Mouse (Mus musculus) C2C12 (cell line): Measurements from ENCODE around the gene Shisa5. TPM values are rescaled to one million over a fixed set of nuclear protein-coding genes. Genes with fewer than 3 reads are reported as not detected.

ENCODE experiments used
- H3K27me3 ChIP-seq: one replicate; pipeline ENCODE4 v1.6.1; 2011; ENCODE audit not compliant: control insufficient read depth, insufficient read depth, insufficient read length
- H3K36me3 ChIP-seq: one replicate; pipeline ENCODE4 v1.6.1; 2011; ENCODE audit not compliant: control insufficient read depth, insufficient read depth
- H3K4me3 ChIP-seq: one replicate; pipeline ENCODE4 v1.5.1; 2011; ENCODE audit warnings: mild to moderate bottlenecking, control low read depth; ENCODE audit not compliant: poor library complexity, insufficient read depth, severe bottlenecking
- H3K79me2 ChIP-seq: one replicate; pipeline ENCODE4 v1.6.1; 2011; ENCODE audit not compliant: control insufficient read depth, insufficient read depth
- H3K79me3 ChIP-seq: one replicate; pipeline ENCODE4 v1.6.1; 2011; ENCODE audit warnings: low read depth, control low read depth
- H3ac ChIP-seq: one replicate; pipeline ENCODE3; 2011; ENCODE audit warnings: low read depth; ENCODE audit not compliant: control insufficient read depth, insufficient read length
- CEBPB ChIP-seq: IDR thresholded peaks from one replicate; pipeline ENCODE4 v1.6.1; 2011; ENCODE audit warnings: low read depth, mild to moderate bottlenecking, control low read depth, moderate library complexity
- CTCF ChIP-seq: IDR thresholded peaks from one replicate; pipeline ENCODE4 v1.5.1; 2011; ENCODE audit not compliant: control insufficient read depth, insufficient read depth, insufficient read length
- FOSL1 ChIP-seq: IDR thresholded peaks from one replicate; pipeline ENCODE4 v1.8.0; 2011; ENCODE audit warnings: mild to moderate bottlenecking, low read length; ENCODE audit not compliant: poor library complexity, insufficient read depth, severe bottlenecking
- MAX ChIP-seq: IDR thresholded peaks from one replicate; pipeline ENCODE4 v1.6.1; 2011; ENCODE audit warnings: mild to moderate bottlenecking, control low read depth
- MYOD1 ChIP-seq: IDR thresholded peaks from one replicate; pipeline ENCODE4 v1.6.1; 2011; ENCODE audit warnings: low read depth; ENCODE audit not compliant: control insufficient read depth, insufficient read length
- MYOG ChIP-seq: IDR thresholded peaks from one replicate; pipeline ENCODE4 v1.6.1; 2011; ENCODE audit not compliant: control insufficient read depth, insufficient read length; ENCODE audit errors: extremely low read depth
- USF1 ChIP-seq: IDR thresholded peaks from one replicate; pipeline ENCODE4 v1.6.1; 2011; ENCODE audit warnings: low read depth, mild to moderate bottlenecking, control low read depth, moderate library complexity
- polyA plus RNA-seq: library from polyadenylated mRNA; unstranded; fragments of >200 nt; fragmentation: generic; extraction: Trizol; gene quantifications from one replicate; pipeline ENCODE4 v1.2.1, GENCODE M21; 2012; ENCODE audit warnings: missing spikeins

The Shisa5 gene
- polyA plus RNA-seq, 1 experiment, result 86.4 TPM

DNA sequence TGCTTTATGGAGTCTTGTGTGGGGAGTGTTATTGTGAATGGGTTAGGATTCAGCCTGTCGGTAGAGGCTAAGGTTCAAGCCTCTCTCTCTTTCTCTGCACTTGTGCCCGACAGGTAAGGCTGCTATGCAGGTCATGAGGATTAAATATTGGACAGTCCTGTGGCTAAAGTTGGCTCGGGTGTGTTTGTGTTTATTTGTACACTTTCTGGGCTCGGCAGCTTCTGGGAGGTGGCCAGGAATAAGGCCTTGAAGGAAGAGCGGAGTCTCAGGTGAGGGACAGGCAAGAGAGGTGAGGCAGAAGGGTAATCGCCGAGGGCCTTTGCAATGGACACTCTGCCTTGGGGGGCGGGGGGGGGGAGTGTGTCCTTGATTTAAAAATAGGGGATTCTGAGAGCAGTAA lies 1.9 kb downstream of the Shisa5 start:
- Histone ChIP-seq H3K79me3 (peaks cover 5% of the 10 kb centered on the region), H3K36me3 (no peaks in the 10 kb centered on the region), H3K79me2 (peaks cover 33% of the 10 kb centered on the region), H3K27me3 (no peaks in the 10 kb centered on the region), H3K4me3 (no peak overlapping the region), H3ac (no peak overlapping the region)
- TF ChIP-seq USF1, result no peak
- TF ChIP-seq CTCF, result no peak
- no peak for TF ChIP-seq FOSL1
- no peak for TF ChIP-seq MAX
- TF ChIP-seq CEBPB, result no peak
- TF ChIP-seq MYOD1, result no peak
- TF ChIP-seq MYOG, result no peak

DNA sequence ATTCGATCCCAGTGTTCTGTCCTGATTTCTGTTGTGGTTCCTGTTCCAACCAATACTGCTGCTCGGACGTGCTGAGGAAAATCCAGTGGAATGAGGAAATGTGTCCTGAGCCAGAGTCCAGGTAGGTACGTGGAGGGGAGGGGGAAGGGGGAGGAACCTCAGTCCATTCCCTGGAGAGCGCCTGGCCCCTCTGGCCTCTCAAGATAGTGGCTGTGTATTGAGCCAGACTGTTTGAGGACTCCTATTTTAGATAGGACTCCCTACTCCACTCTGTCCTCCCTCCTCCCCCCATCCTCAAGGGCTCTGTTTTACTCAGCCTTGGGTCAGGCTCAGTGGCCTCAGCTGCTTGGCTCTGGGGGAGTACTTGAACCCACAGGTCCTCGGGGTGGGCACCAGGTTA lies 2.5 kb downstream of the Shisa5 start:
- no peak overlapping the region for H3ac ChIP-seq
- TF ChIP-seq CEBPB (no peak), MAX (no peak), MYOG (no peak), MYOD1 (no peak), CTCF (no peak), USF1 (no peak), FOSL1 (no peak)
- H3K79me3 ChIP-seq, result peaks cover 5% of the 10 kb centered on the region
- peaks cover 33% of the 10 kb centered on the region for H3K79me2 ChIP-seq
- H3K4me3 ChIP-seq, result no peak overlapping the region
- no peaks in the 10 kb centered on the region for H3K36me3 ChIP-seq
- H3K27me3 ChIP-seq, result no peaks in the 10 kb centered on the region

DNA sequence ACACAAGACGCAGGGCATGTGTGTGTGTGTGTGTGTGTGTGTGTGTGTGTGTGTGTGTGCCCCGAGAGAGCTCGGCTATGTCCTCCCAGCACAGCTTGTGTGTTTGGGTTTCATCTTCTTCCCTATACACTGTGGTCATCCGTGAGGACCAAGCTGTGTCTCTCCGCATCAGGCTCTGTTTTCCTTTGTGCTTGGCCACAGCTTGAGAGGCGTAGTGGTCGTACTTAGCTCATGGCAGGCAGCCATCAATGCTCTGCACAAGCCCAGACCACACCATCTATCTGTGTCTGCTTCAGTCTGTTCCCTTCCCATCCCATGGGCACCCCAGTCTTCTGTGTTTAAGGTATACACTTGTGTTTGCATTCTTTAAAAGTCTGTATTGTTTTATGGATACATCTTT lies 3.0 kb downstream of the Shisa5 start:
- no peak overlapping the region for H3K4me3 ChIP-seq
- H3K79me3 ChIP-seq, result peaks cover 5% of the 10 kb centered on the region
- H3K36me3 ChIP-seq, result no peaks in the 10 kb centered on the region
- peaks cover 33% of the 10 kb centered on the region for H3K79me2 ChIP-seq
- TF ChIP-seq MYOG (no peak), USF1 (no peak), CTCF (no peak), MYOD1 (no peak), FOSL1 (no peak), MAX (no peak), CEBPB (no peak)
- H3ac ChIP-seq, result no peak overlapping the region
- no peaks in the 10 kb centered on the region for H3K27me3 ChIP-seq

DNA sequence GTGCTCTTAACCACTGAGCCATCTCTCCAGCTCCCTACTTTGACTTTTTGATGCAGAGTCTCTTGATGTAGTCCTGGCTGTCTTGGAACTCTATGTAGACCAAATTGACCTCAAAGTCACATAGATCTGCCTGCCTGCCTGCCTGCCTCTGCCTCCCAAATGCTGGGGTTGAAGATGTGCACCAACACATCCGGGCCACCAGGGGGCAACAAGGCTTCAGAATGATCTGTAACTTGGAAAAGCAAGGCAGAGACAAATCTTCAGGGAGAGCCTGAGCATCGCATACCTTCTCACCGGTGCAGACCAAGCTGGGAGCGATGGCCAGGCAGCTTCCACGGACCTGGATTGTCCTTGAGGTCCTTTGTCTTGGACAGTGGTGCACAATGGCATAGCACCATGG lies 7.9 kb downstream of the Shisa5 start:
- Histone ChIP-seq H3ac (no peak overlapping the region), H3K4me3 (no peak overlapping the region), H3K79me2 (peaks cover 4% of the 10 kb centered on the region), H3K27me3 (no peaks in the 10 kb centered on the region), H3K79me3 (no peaks in the 10 kb centered on the region), H3K36me3 (peaks cover 8% of the 10 kb centered on the region)
- TF ChIP-seq USF1 (no peak), MYOG (no peak), FOSL1 (no peak), MAX (no peak)

DNA sequence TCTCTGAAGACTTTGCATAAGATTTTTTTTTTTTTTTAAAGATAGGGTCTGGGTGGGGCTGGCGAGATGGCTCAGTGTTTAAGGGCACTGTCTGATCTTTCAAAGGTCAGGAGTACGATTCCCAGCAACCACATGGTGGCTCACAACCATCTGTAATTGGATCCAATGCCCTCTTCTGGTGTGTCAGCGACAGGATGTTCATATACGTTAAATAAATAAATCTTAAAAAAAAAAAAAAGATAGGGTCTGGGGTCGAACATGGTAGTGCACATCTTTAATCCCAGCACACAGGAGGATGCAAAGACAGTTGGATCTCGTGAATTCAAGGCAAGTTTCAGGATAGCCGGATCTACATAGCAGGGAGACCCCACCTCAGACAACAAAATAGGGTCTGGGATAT lies 11.0 kb downstream of the Shisa5 start:
- Histone ChIP-seq H3K4me3 (no peak overlapping the region), H3K79me2 (no peaks in the 10 kb centered on the region), H3K79me3 (no peaks in the 10 kb centered on the region), H3K36me3 (peaks cover 8% of the 10 kb centered on the region), H3ac (no peak overlapping the region), H3K27me3 (no peaks in the 10 kb centered on the region)
- TF ChIP-seq MYOD1, result no peak
- no peak for TF ChIP-seq CTCF
- no peak for TF ChIP-seq CEBPB
- no peak for TF ChIP-seq USF1
- TF ChIP-seq FOSL1, result no peak
- TF ChIP-seq MAX, result no peak
- TF ChIP-seq MYOG, result no peak

DNA sequence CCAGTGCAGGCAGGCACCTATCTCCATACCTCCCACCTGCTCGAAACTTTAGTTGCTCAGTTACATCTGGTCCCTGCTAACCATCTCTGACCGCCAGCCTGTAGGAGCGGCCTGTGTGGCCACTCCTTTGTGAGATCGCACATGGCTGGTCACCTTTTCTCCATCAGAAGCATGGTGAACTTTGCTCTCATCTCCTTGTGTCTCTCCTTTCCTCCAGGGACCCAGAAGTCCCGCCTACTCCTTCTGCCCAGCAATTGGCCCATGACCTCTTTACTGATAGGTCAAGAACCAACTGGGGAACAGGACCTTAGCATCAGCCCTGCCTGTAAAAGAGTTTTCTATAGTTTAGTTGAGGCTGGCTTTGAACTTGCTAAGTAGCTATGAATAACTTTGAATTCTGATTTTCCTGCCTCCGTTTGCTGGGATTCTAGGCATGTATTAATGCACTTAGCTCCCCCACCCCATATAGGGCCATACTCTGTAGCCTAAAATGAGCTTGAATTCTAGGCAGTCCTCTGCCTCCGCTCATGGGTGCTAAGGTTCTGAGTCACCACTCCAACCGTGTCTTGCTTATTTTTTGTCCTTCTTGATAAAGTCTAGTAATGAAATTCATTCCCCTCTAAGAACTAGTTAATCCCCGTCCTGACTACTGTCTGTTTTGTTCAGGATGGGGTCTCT lies 11.8 kb downstream of the Shisa5 start:
- Histone ChIP-seq H3ac (no peak overlapping the region), H3K79me3 (no peaks in the 10 kb centered on the region), H3K4me3 (no peak overlapping the region), H3K36me3 (peaks cover 8% of the 10 kb centered on the region), H3K27me3 (no peaks in the 10 kb centered on the region), H3K79me2 (no peaks in the 10 kb centered on the region)
- TF ChIP-seq FOSL1, result no peak
